Mouse (Mus musculus) midbrain, embryonic 11.5 days (tissue): ENCODE data around the gene Inpp5d. TPM values are rescaled to one million over a fixed set of nuclear protein-coding genes. Genes with fewer than 3 reads are reported as not detected.

Source experiments
- ATAC-seq: fragments of 200-750 bp; cut with Nextera tagmentation; 2 replicates; pipeline ENCODE4 v1.8.0; 2017; ENCODE audit warnings: moderate TSS enrichment, moderate library complexity; ENCODE audit not compliant: low FRiP score
- DNase-seq: peaks from one replicate; pipeline ENCODE4 v3.0.0; 2015; ENCODE audit warnings: low spot score; ENCODE audit errors: missing footprints
- H3K27ac ChIP-seq: fragments of 300-500 bp; sonication (generic); 2 replicates; pipeline ENCODE4 v1.5.1; 2014; ENCODE audit warnings: low read depth, low read length
- H3K27me3 ChIP-seq: fragments of 300-500 bp; sonication (generic); 2 replicates; pipeline ENCODE4 v1.6.1; 2014; ENCODE audit warnings: mild to moderate bottlenecking, low read length, moderate library complexity, mixed read lengths; ENCODE audit not compliant: control insufficient read depth, insufficient read depth
- H3K36me3 ChIP-seq: fragments of 300-500 bp; sonication (generic); 2 replicates; pipeline ENCODE4 v1.6.1; 2014; ENCODE audit warnings: mild to moderate bottlenecking, low read length, moderate library complexity, mixed read lengths; ENCODE audit not compliant: control insufficient read depth, insufficient read depth
- H3K4me1 ChIP-seq: fragments of 300-500 bp; sonication (generic); 2 replicates; pipeline ENCODE4 v1.6.1; 2014; ENCODE audit warnings: low read length; ENCODE audit not compliant: control insufficient read depth, insufficient read depth
- H3K4me2 ChIP-seq: fragments of 300-500 bp; sonication (generic); 2 replicates; pipeline ENCODE4 v1.6.1; 2014; ENCODE audit warnings: mild to moderate bottlenecking, moderate library complexity
- H3K4me3 ChIP-seq: fragments of 300-500 bp; sonication (generic); 2 replicates; pipeline ENCODE4 v1.5.1; 2014; ENCODE audit warnings: low read depth, low read length
- H3K9ac ChIP-seq: fragments of 300-500 bp; sonication (generic); 2 replicates; pipeline ENCODE4 v1.6.1; 2014; ENCODE audit warnings: low read length
- H3K9me3 ChIP-seq: fragments of 300-500 bp; sonication (generic); 2 replicates; pipeline ENCODE4 v1.6.1; 2016; ENCODE audit warnings: low read length; ENCODE audit not compliant: control insufficient read depth
- WGBS: fragments of 180-500 bp; shearing (Covaris S2); extraction: QIAGEN DNeasy Blood & Tissue Kit; methylation state at CpG from one replicate; pipeline ENCODE4 v1.1.7; 2014; 5-methylcytosine and 5-hydroxymethylcytosine counted together
- polyA plus RNA-seq: library from polyadenylated mRNA; unstranded; fragments of >200 nt; fragmentation: Nextera tagmentation; extraction: Ambion mirVana; gene quantifications from 2 replicates; pipeline ENCODE4 v1.2.1, GENCODE M21; 2014

Inpp5d gene
- 2.8 and 4.8 TPM in 2 replicates for polyA plus RNA-seq

- ATAC-seq (no peak), DNase-seq (no peak)
- Histone ChIP-seq H3K9ac (no peak within 1 kb of the TSS), H3K27ac (no peak within 1 kb of the TSS), H3K4me2 (no peak within 1 kb of the TSS), H3K36me3 (no peaks in the 10 kb centered on the region), H3K9me3 (no peaks in the 10 kb centered on the region), H3K4me1 (no peaks in the 10 kb centered on the region), H3K27me3 (no peaks in the 10 kb centered on the region), H3K4me3 (no peak within 1 kb of the TSS)
- 90% methylated on average over 12 of the region's 12 CpGs for WGBS
These were observed at the start of gene Inpp5d for GRCm38 (mm10) chr1:87620211-87620668. Inpp5d (plus strand) TSS chr1:87620312.

- H3K36me3 ChIP-seq = no peaks in the 10 kb centered on the region
- DNase-seq (no peak), ATAC-seq (no peak)
- no peak overlapping the region for H3K27ac ChIP-seq
- 72% methylated on average over 5 of the region's 5 CpGs for WGBS
- H3K4me2 ChIP-seq = no peak overlapping the region
- no peak overlapping the region for H3K9ac ChIP-seq
- no peaks in the 10 kb centered on the region for H3K4me1 ChIP-seq
- no peaks in the 10 kb centered on the region for H3K9me3 ChIP-seq
- no peaks in the 10 kb centered on the region for H3K27me3 ChIP-seq
- no peak overlapping the region for H3K4me3 ChIP-seq
These were observed 46.9 kb upstream of the Inpp5d start for GRCm38 (mm10) chr1:87573261-87573660.

- Histone ChIP-seq H3K9ac (no peak within 1 kb of the TSS), H3K27ac (no peak within 1 kb of the TSS), H3K27me3 (no peaks in the 10 kb centered on the region), H3K4me1 (no peaks in the 10 kb centered on the region), H3K4me2 (no peak within 1 kb of the TSS), H3K4me3 (no peak within 1 kb of the TSS), H3K9me3 (no peaks in the 10 kb centered on the region), H3K36me3 (no peaks in the 10 kb centered on the region)
- ATAC-seq (no peak), DNase-seq (no peak)
- WGBS = 81% methylated on average over 6 of the region's 6 CpGs
These were observed 46.3 kb upstream of the Inpp5d start, which contains the start of gene Ngef for GRCm38 (mm10) chr1:87573800-87574215. Ngef (minus strand) TSS chr1:87573870.

- no peaks in the 10 kb centered on the region for H3K27me3 ChIP-seq
- no peak overlapping the region for H3K27ac ChIP-seq
- H3K4me1 ChIP-seq = no peaks in the 10 kb centered on the region
- no peak overlapping the region for H3K4me2 ChIP-seq
- no peaks in the 10 kb centered on the region for H3K36me3 ChIP-seq
- no peaks in the 10 kb centered on the region for H3K9me3 ChIP-seq
- no peak for ATAC-seq
- H3K4me3 ChIP-seq = no peak overlapping the region
- whole genome bisulfite sequencing = 70% methylated on average over 6 of the region's 6 CpGs
- no peak for DNase-seq
- no peak overlapping the region for H3K9ac ChIP-seq
These were observed 45.8 kb upstream of the Inpp5d start for GRCm38 (mm10) chr1:87574353-87574752.

GRCm38 (mm10) chr1:87574785-87575184 lies 45.3 kb upstream of the Inpp5d start:
- no peak for DNase-seq
- H3K4me1 ChIP-seq = no peaks in the 10 kb centered on the region
- no peak overlapping the region for H3K27ac ChIP-seq
- no peak overlapping the region for H3K4me3 ChIP-seq
- no peak overlapping the region for H3K4me2 ChIP-seq
- no peaks in the 10 kb centered on the region for H3K27me3 ChIP-seq
- ATAC-seq = no peak
- no peaks in the 10 kb centered on the region for H3K9me3 ChIP-seq
- 83% methylated on average over 7 of the region's 7 CpGs for WGBS
- H3K9ac ChIP-seq = no peak overlapping the region
- H3K36me3 ChIP-seq = no peaks in the 10 kb centered on the region

- ATAC-seq = no peak
- H3K27me3 ChIP-seq = no peaks in the 10 kb centered on the region
- no peak overlapping the region for H3K4me3 ChIP-seq
- no peak for DNase-seq
- peaks cover 9% of the 10 kb centered on the region for H3K4me1 ChIP-seq
- H3K9me3 ChIP-seq = no peaks in the 10 kb centered on the region
- H3K9ac ChIP-seq = no peak overlapping the region
- H3K36me3 ChIP-seq = no peaks in the 10 kb centered on the region
- no peak overlapping the region for H3K4me2 ChIP-seq
- no peak overlapping the region for H3K27ac ChIP-seq
- WGBS = 83% methylated on average over 6 of the region's 6 CpGs
These were observed 41.1 kb upstream of the Inpp5d start for GRCm38 (mm10) chr1:87578965-87579364.

- no peak overlapping the region for H3K4me2 ChIP-seq
- no peaks in the 10 kb centered on the region for H3K36me3 ChIP-seq
- H3K4me1 ChIP-seq = peaks cover 9% of the 10 kb centered on the region
- WGBS = 4% methylated on average over 3 of the region's 3 CpGs
- ATAC-seq = peak; percentile 72
- H3K27ac ChIP-seq = no peak overlapping the region
- no peaks in the 10 kb centered on the region for H3K27me3 ChIP-seq
- H3K9me3 ChIP-seq = no peaks in the 10 kb centered on the region
- H3K9ac ChIP-seq = no peak overlapping the region
- no peak overlapping the region for H3K4me3 ChIP-seq
- DNase-seq = peak; percentile 89
These were observed 39.3 kb upstream of the Inpp5d start for GRCm38 (mm10) chr1:87580824-87581223.

- Histone ChIP-seq H3K4me3 (no peak overlapping the region), H3K4me2 (no peak overlapping the region), H3K27ac (no peak overlapping the region), H3K9ac (no peak overlapping the region), H3K4me1 (no peaks in the 10 kb centered on the region), H3K27me3 (no peaks in the 10 kb centered on the region), H3K9me3 (no peaks in the 10 kb centered on the region), H3K36me3 (no peaks in the 10 kb centered on the region)
- whole genome bisulfite sequencing = 90% methylated on average over 7 of the region's 7 CpGs
- ATAC-seq = no peak
- no peak for DNase-seq
These were observed 30.9 kb upstream of the Inpp5d start for GRCm38 (mm10) chr1:87589162-87589561.

GRCm38 (mm10) chr1:87589980-87590379 lies 30.1 kb upstream of the Inpp5d start:
- 89% methylated on average over 8 of the region's 8 CpGs for WGBS
- H3K4me2 ChIP-seq = no peak overlapping the region
- no peak overlapping the region for H3K4me3 ChIP-seq
- H3K27ac ChIP-seq = no peak overlapping the region
- no peaks in the 10 kb centered on the region for H3K4me1 ChIP-seq
- ATAC-seq = no peak
- H3K9me3 ChIP-seq = no peaks in the 10 kb centered on the region
- no peaks in the 10 kb centered on the region for H3K36me3 ChIP-seq
- no peaks in the 10 kb centered on the region for H3K27me3 ChIP-seq
- H3K9ac ChIP-seq = no peak overlapping the region
- DNase-seq = no peak
